Mouse (Mus musculus): Measurements from ENCODE around the gene Tmem231.

The Tmem231 gene

DNA sequence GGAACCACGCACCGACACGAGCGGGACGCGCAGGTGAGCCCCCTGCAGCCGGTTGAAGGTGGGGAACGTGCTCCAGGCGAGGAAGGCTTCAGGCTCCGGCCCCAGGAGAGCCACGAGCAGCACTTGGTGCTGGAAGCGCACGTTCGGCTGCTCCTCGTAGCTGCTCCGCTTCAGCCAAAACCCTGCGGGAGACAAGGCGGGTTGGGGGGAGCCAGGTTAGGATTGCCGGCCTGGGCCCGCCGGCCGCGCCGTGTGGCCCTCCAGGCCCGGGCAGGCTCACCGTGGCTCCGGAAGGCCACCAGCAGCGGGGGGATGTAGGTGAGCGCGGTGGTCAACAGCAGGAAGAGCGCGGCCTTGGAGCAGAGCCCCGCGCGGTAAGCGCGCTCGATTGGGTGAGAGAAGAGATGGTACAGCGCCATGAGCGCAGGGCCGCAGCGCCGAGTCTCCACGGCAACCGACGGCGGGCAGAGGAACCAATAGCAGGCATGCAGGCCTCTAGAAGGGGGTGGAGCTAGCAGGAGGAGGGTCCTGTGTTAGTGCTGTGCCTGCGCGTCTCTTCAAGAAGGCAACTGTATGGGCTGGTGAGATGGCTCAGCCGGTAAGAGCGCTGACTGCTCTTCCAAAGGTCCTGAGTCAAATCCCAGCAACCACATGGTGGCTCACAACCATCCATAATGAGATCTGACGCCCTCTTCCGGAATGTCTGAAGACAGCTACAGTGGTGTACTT, at the start of gene Tmem231:
Gene Tmem231, minus strand, starts transcription at position 534 of the 729 bp plus-strand sequence.
- WGBS, result 1% methylated on average over 53 of the region's 53 CpGs

DNA sequence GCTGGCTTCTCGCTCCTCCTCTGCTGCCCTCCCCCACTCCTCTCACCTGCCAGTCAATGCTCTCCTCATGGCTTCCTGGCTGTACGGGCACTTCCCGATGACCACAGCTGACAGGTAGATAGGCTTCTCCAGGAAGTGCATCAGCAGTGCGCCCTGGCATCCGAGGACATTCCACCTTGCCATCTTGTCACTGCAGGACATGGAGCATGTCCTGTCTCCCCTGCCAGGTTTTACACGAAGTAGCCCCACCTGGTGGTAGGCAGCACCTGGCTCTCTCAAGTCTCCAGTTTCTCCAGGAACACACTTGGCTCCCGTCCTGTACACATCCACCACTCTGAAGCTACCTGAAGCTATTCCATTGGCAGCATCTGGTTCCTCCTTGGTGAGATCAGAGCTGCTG, 48.4 kb upstream of the Tmem231 start:
- 76% methylated on average over 7 of the region's 7 CpGs for WGBS

GRCm38 (mm10) chr8:111978147-111978546, 44.5 kb upstream of the Tmem231 start:
- 85% methylated on average over 10 of the region's 10 CpGs for WGBS

GRCm38 (mm10) chr8:111976326-111976725, 42.6 kb upstream of the Tmem231 start:
- WGBS, result 89% methylated on average over 2 of the region's 2 CpGs

GRCm38 (mm10) chr8:111975706-111976105, 42.0 kb upstream of the Tmem231 start:
- WGBS, result 91% methylated on average over 2 of the region's 2 CpGs

DNA sequence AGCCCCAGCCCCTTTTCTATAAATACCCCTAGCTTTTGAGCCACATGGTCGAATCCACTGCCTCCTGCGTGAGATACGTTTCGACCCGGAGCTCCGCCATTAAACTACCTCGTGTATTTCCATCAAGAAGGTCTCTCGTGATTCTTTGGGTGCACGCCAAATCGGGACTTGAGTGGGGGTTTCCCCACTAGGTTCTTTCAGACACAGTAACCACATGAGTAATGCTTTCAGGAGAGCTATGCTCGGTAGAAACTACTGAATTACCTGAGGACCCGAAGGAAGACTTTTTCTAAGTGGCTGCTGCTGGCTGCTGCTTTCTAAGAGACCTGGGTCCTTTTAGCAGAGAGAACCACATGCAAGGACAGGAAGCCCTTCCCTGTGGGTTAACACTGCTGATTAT, 40.5 kb upstream of the Tmem231 start:
- WGBS, result 96% methylated on average over 12 of the region's 12 CpGs

- WGBS, result 56% methylated on average over 5 of the region's 5 CpGs
Observed at GRCm38 (mm10) chr8:111968991-111969390, 35.3 kb upstream of the Tmem231 start.

DNA sequence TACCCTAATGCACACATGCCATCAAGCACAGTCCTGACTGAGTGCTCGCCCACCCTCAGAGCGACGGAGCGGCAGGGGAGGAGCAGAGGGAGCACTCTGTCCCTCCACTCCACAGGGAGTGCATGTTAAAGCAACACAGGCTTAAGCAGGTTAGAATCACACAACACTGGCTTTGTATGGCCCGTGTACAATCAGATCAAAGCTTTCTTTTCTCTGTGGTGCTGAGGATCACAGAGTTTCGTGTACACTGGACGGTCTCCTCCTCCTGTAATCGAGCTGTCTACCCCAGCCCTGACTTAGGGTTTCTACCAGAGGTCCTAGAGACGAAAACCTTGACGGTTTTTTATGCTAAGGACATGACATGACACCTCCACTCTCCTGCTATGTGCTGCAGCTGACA, 34.9 kb upstream of the Tmem231 start:
- 87% methylated on average over 10 of the region's 10 CpGs for WGBS

- 80% methylated on average over 5 of the region's 5 CpGs for WGBS
Observed at GRCm38 (mm10) chr8:111967246-111967870, 33.7 kb upstream of the Tmem231 start.

GRCm38 (mm10) chr8:111964849-111965561, 31.3 kb upstream of the Tmem231 start:
- WGBS, result 51% methylated on average over 7 of the region's 7 CpGs

DNA sequence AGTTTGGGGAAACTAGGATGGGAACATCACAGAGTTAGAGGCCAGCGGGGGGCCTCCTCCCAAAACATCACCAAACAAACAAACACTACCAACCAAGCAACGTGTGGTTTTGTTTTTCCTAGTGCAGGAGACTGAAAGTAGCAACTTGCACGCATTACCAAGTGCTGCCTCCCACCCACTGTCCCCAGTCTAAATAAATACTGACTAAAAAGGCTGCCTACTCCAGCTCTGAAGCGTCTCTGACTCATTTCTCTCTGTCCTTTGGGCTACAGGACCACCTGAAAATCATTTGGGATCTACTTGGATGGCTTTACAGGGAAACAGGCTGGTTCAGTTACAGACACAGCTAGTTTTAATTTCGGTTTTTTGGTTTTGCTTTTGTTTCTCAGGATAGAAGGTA, 30.7 kb upstream of the Tmem231 start:
- 39% methylated on average over 5 of the region's 5 CpGs for WGBS

GRCm38 (mm10) chr8:111963546-111963945, 29.9 kb upstream of the Tmem231 start:
- 85% methylated on average over 4 of the region's 4 CpGs for WGBS

- WGBS, result 56% methylated on average over 10 of the region's 10 CpGs
Observed at GRCm38 (mm10) chr8:111963091-111963490, 29.4 kb upstream of the Tmem231 start.

DNA sequence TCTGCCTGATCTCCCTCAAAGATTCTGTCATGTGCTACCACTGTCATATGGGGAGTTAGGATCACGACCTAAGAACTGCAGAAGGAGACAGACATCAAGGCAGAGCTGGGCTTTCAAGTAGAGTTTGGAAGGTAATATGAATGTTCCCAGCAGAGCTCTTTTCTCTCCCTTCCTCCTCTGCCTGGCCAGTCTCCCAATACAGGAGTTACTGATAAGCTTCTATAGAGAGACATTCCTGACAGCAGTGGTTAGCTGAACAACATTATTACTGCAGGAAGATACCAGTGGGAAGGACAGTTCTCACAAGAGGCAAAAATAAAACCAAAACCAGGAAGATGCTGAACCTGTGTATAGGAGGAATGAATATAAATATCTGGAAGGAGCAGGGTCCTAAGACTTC, 28.9 kb upstream of the Tmem231 start:
- 83% methylated on average over 1 of the region's 1 CpGs for WGBS

DNA sequence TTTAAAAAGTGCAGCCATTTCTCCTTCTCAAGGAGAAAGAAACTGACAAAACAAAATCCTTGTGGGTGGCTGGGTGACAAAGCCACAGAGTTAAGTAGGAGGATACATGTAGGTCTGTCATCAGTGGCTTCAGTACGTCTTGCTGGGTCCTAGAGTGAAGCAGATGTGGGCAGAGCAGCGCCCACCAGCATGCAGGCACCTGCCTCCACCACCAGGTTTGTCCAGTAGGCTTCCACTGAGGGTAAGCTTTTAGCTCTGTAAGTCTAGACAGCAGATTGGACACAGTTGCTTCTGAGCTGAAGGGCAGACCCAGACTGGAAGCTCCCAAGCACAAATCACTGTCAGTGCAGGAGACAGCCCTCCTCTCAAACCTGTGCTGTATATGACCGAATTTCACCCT, 27.6 kb upstream of the Tmem231 start:
- 72% methylated on average over 3 of the region's 3 CpGs for WGBS

DNA sequence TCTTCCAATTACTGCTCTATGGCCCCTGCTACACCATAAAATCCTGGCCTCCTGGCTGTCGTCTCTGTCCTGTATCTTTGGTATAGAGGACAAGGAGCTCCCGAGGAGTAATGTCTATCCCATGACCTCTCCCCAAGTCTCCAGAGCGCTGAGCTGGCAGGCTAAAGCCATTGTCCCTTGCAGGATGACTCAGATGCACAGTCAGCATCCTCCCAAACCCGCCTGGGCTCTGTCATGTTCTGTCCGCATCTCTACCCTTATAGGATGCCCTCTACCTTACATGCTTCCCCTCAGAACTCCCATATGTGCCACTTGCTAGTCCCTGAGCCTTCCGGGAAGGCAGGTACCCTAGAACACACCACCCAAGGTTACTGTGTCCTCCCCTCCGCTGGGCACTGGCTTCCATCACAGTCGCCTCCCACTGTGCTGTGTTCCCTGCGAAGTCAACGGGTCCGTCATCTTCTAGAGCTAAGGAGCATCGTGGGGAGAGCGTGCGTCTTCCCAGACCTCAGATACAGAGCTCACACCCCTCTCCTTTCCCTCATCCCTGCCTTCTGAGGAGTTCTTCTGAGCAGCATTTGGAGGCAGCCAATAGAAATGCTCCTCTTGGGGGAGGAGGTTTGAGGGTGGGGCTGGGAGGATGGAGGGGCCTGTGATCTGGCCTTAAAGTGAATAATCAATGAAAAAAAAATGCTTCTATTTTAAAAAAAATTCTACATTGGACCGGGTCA, 27.1 kb upstream of the Tmem231 start:
- WGBS, result 72% methylated on average over 15 of the region's 15 CpGs

- WGBS, result 96% methylated on average over 2 of the region's 2 CpGs
Observed at GRCm38 (mm10) chr8:111957231-111957630, 23.6 kb upstream of the Tmem231 start.

GRCm38 (mm10) chr8:111955879-111956278, 22.2 kb upstream of the Tmem231 start:
- WGBS, result 71% methylated on average over 5 of the region's 5 CpGs

- WGBS, result 82% methylated on average over 4 of the region's 4 CpGs
Observed at GRCm38 (mm10) chr8:111954844-111955594, 21.3 kb upstream of the Tmem231 start.

DNA sequence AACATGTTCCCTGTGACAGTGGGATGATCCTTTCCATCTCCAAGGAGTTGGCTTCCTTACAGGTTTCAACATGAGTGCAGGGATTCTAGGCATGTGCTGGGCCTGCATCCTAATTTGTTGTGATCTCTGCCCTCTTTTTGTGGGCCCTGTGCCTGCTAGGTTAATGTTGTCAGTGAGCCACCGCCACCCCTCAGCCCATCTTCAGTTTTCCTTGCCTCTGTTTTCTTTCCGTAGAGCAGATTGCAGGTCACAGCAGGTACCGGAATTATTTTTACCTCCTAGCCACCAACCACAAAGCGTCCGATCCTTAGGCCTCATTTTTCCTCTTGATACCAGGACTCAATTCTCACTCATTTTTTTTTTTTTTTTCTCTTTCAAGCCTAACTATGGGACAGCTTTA, 18.3 kb upstream of the Tmem231 start:
- WGBS, result 85% methylated on average over 5 of the region's 5 CpGs

DNA sequence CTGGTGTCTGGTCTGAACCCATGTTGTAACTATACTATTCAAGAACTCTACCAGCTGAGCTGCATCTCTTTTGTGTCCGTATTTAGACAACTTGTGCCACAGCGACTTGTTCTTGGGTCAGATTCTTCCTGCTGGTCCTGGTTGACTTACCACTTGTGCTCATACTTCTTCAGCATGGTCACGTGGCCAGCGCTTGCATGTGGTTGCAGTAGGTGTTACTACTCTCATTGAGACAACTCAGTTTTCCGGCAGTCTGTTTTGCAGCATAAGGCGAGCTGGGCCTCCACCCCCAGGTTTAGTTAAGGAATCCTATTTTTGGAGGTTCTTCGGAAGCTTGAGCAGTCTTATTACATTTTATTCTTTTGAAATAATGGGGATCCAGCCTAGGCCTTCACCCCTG, 17.6 kb upstream of the Tmem231 start:
- WGBS, result 63% methylated on average over 7 of the region's 7 CpGs

Data from cerebral cortex, adult 2 months (tissue).